Mouse (Mus musculus) myocyte (in vitro differentiated cells): ENCODE data around the gene Wbp4. TPM values are rescaled to one million over a fixed set of nuclear protein-coding genes. Genes with fewer than 3 reads are reported as not detected.
A peak's percentile ranks its signal among the peaks of the same experiment; 100 is the strongest.
"Not testable (repeated sequence)": the region's sequence is repeated elsewhere in the genome, so short reads cannot be mapped to it uniquely, and the experiment has no call there.

Experiments
- H3K27me3 ChIP-seq: one replicate; pipeline ENCODE4 v1.6.1; 2011; ENCODE audit not compliant: control insufficient read depth, insufficient read depth, insufficient read length
- H3K36me3 ChIP-seq: one replicate; pipeline ENCODE4 v1.6.1; 2011; ENCODE audit not compliant: control insufficient read depth, insufficient read depth
- H3K4me2 ChIP-seq: one replicate; pipeline ENCODE4 v1.6.1; 2011; ENCODE audit warnings: low read depth, control low read depth
- H3K4me3 ChIP-seq: one replicate; pipeline ENCODE4 v1.5.1; 2011; ENCODE audit warnings: mild to moderate bottlenecking, control low read depth, moderate library complexity
- H3K79me2 ChIP-seq: one replicate; pipeline ENCODE4 v1.6.1; 2011; ENCODE audit not compliant: control insufficient read depth, insufficient read depth
- H3ac ChIP-seq: one replicate; pipeline ENCODE4 v1.6.1; 2011; ENCODE audit not compliant: control insufficient read depth, insufficient read length
- CEBPB ChIP-seq: IDR thresholded peaks from 2 replicates; pipeline ENCODE4 v1.6.1; 2011; ENCODE audit warnings: mild to moderate bottlenecking, moderate library complexity; ENCODE audit not compliant: poor library complexity, insufficient read depth, severe bottlenecking
- E2F4 ChIP-seq: IDR thresholded peaks from one replicate; pipeline ENCODE4 v1.6.1; 2011; ENCODE audit warnings: mild to moderate bottlenecking, control low read depth, moderate library complexity; ENCODE audit not compliant: insufficient read depth
- MAX ChIP-seq: IDR thresholded peaks from one replicate; pipeline ENCODE4 v1.6.1; 2011; ENCODE audit warnings: low read depth, mild to moderate bottlenecking, control low read depth
- MYOD1 ChIP-seq, 3 experiments: IDR thresholded peaks; one replicate each; pipeline ENCODE4 v1.6.1; 2011; ENCODE audit warnings: control low read depth in 2 of 3, low read depth in 2 of 3, mild to moderate bottlenecking in 2 of 3, moderate library complexity in 1 of 3; ENCODE audit not compliant: insufficient read length in 2 of 3, control insufficient read depth in 1 of 3
- MYOG ChIP-seq, 3 experiments: IDR thresholded peaks; one replicate each; pipeline ENCODE4 v1.6.1; 2011; ENCODE audit warnings: control low read depth in 2 of 3, low read depth in 2 of 3, mild to moderate bottlenecking in 2 of 3; ENCODE audit not compliant: insufficient read length in 2 of 3, control insufficient read depth in 1 of 3, insufficient read depth in 1 of 3
- POLR2A ChIP-seq: IDR thresholded peaks from one replicate; pipeline ENCODE4 v1.6.1; 2011; ENCODE audit warnings: low read depth, mild to moderate bottlenecking, control low read depth, moderate library complexity; ENCODE audit not compliant: insufficient read length
- POLR2AphosphoS2 ChIP-seq: IDR thresholded peaks from one replicate; pipeline ENCODE4 v1.6.1; 2011; ENCODE audit warnings: low read depth, control low read depth; ENCODE audit not compliant: insufficient read length
- REST ChIP-seq: IDR thresholded peaks from one replicate; pipeline ENCODE4 v1.6.1; 2011; ENCODE audit warnings: mild to moderate bottlenecking, control low read depth, moderate library complexity; ENCODE audit not compliant: insufficient read depth, insufficient read length
- SRF ChIP-seq: IDR thresholded peaks from one replicate; pipeline ENCODE4 v1.6.1; 2011; ENCODE audit warnings: low read depth; ENCODE audit not compliant: control insufficient read depth, insufficient read length
- TCF12 ChIP-seq: IDR thresholded peaks from one replicate; pipeline ENCODE4 v1.6.1; 2011; ENCODE audit warnings: mild to moderate bottlenecking, control low read depth; ENCODE audit not compliant: poor library complexity, insufficient read depth, severe bottlenecking
- TCF3 ChIP-seq: IDR thresholded peaks from one replicate; pipeline ENCODE4 v1.6.1; 2011; ENCODE audit warnings: low read depth, control low read depth; ENCODE audit not compliant: insufficient read length
- USF1 ChIP-seq: IDR thresholded peaks from one replicate; pipeline ENCODE4 v1.6.1; 2011; ENCODE audit warnings: low read depth, mild to moderate bottlenecking, control low read depth, moderate library complexity
- polyA plus RNA-seq: library from polyadenylated mRNA; unstranded; fragments of >200 nt; fragmentation: generic; extraction: Trizol; gene quantifications from one replicate; pipeline ENCODE4 v1.2.1, GENCODE M21; 2012; ENCODE audit warnings: missing spikeins

Gene Wbp4
- 10.1 TPM for polyA plus RNA-seq

- peak within 1 kb of the TSS; percentile 90 for H3K4me2 ChIP-seq
- peak; percentile 81 for TF ChIP-seq POLR2A
- TF ChIP-seq MAX, result no peak
- peak; percentile 92 for TF ChIP-seq POLR2AphosphoS2
- TF ChIP-seq CEBPB, result no peak
- TF ChIP-seq SRF, result peak; percentile 59
- peak; percentile 37 for TF ChIP-seq E2F4
- TF ChIP-seq MYOG (IDR thresholded peaks at IDR 0.05; ENCODE audit: control insufficient read depth in 1 of 3, insufficient read depth in 1 of 3, insufficient read length in 2 of 3, low read depth in 2 of 3), result peak in 1 of 3 experiments; percentile 3
- TF ChIP-seq MYOD1 (IDR thresholded peaks at IDR 0.05; ENCODE audit: control insufficient read depth in 1 of 3, insufficient read length in 2 of 3, low read depth in 2 of 3), result peak in 1 of 3 experiments; percentile 18
Observed at GRCm38 (mm10) chr14:79481339-79482151, at the start of gene Wbp4. Gene Wbp4 (minus strand): TSS chr14:79481520.

GRCm38 (mm10) chr14:79530761-79531160 lies 49.4 kb upstream of the Wbp4 start:
- H3ac ChIP-seq, result no peak overlapping the region
- H3K79me2 ChIP-seq, result peaks cover 8% of the 10 kb centered on the region
- H3K36me3 ChIP-seq, result no peaks in the 10 kb centered on the region
- H3K4me2 ChIP-seq, result no peak overlapping the region
- TF ChIP-seq POLR2A (no peak), MAX (no peak), USF1 (no peak), CEBPB (no peak), TCF12 (no peak), MYOD1 (IDR thresholded peaks at IDR 0.05; ENCODE audit: control insufficient read depth in 1 of 3, insufficient read length in 2 of 3, low read depth in 2 of 3) (no peak), MYOG (IDR thresholded peaks at IDR 0.05; ENCODE audit: control insufficient read depth in 1 of 3, insufficient read depth in 1 of 3, insufficient read length in 2 of 3, low read depth in 2 of 3) (no peak), POLR2AphosphoS2 (no peak)
- no peaks in the 10 kb centered on the region for H3K27me3 ChIP-seq
- no peak overlapping the region for H3K4me3 ChIP-seq

More at GRCm38 (mm10) chr14:79481339-79482151, at the start of gene Wbp4:
- Histone ChIP-seq H3K36me3 (peaks cover 3% of the 10 kb centered on the region), H3K79me2 (peaks cover 61% of the 10 kb centered on the region), H3ac (peak within 1 kb of the TSS; percentile 97), H3K27me3 (no peaks in the 10 kb centered on the region), H3K4me3 (peak within 1 kb of the TSS; percentile 57)

- H3K79me2 ChIP-seq, result peaks cover 8% of the 10 kb centered on the region
- no peak overlapping the region for H3K4me2 ChIP-seq
- no peaks in the 10 kb centered on the region for H3K36me3 ChIP-seq
- H3K4me3 ChIP-seq, result no peak overlapping the region
- TF ChIP-seq SRF, result no peak
- no peak for TF ChIP-seq REST
- no peak for TF ChIP-seq MYOD1 (IDR thresholded peaks at IDR 0.05; ENCODE audit: control insufficient read depth in 1 of 3, insufficient read length in 2 of 3, low read depth in 2 of 3)
- no peak for TF ChIP-seq TCF12
- TF ChIP-seq CEBPB, result no peak
- TF ChIP-seq MYOG (IDR thresholded peaks at IDR 0.05; ENCODE audit: control insufficient read depth in 1 of 3, insufficient read depth in 1 of 3, insufficient read length in 2 of 3, low read depth in 2 of 3), result no peak
- no peak for TF ChIP-seq POLR2A
- no peak for TF ChIP-seq TCF3
- TF ChIP-seq E2F4, result no peak
- no peak for TF ChIP-seq USF1
- no peak for TF ChIP-seq POLR2AphosphoS2
- no peak for TF ChIP-seq MAX
- H3ac ChIP-seq, result no peak overlapping the region
- H3K27me3 ChIP-seq, result no peaks in the 10 kb centered on the region
Observed at GRCm38 (mm10) chr14:79529581-79530554, 48.5 kb upstream of the Wbp4 start.

- Histone ChIP-seq H3K4me2 (no peak overlapping the region), H3K4me3 (no peak overlapping the region), H3K36me3 (no peaks in the 10 kb centered on the region), H3K79me2 (peaks cover 8% of the 10 kb centered on the region), H3K27me3 (no peaks in the 10 kb centered on the region), H3ac (no peak overlapping the region)
- no peak for TF ChIP-seq CEBPB
- no peak for TF ChIP-seq MYOD1 (IDR thresholded peaks at IDR 0.05; ENCODE audit: control insufficient read depth in 1 of 3, insufficient read length in 2 of 3, low read depth in 2 of 3)
- no peak for TF ChIP-seq TCF3
- TF ChIP-seq E2F4, result no peak
- TF ChIP-seq MYOG (IDR thresholded peaks at IDR 0.05; ENCODE audit: control insufficient read depth in 1 of 3, insufficient read depth in 1 of 3, insufficient read length in 2 of 3, low read depth in 2 of 3), result no peak
- no peak for TF ChIP-seq TCF12
- no peak for TF ChIP-seq POLR2AphosphoS2
- no peak for TF ChIP-seq SRF
- no peak for TF ChIP-seq REST
- TF ChIP-seq MAX, result no peak
- TF ChIP-seq USF1, result no peak
- TF ChIP-seq POLR2A, result no peak
Observed at GRCm38 (mm10) chr14:79527704-79528103, 46.4 kb upstream of the Wbp4 start.

GRCm38 (mm10) chr14:79526106-79526505 lies 44.8 kb upstream of the Wbp4 start:
- not testable (repeated sequence) for H3K4me2 ChIP-seq, H3K36me3 ChIP-seq, H3K4me3 ChIP-seq, H3K27me3 ChIP-seq, H3ac ChIP-seq, H3K79me2 ChIP-seq
